Mouse (Mus musculus) heart, adult 2 months (tissue): ENCODE data around the gene Erbin. TPM values are rescaled to one million over a fixed set of nuclear protein-coding genes. Genes with fewer than 3 reads are reported as not detected.

Experiments
- DNase-seq, 2 experiments: peaks; one replicate each; pipeline ENCODE4 v3.0.0; 2021
- H3K27ac ChIP-seq: fragments of 200-600 bp; 2 replicates; pipeline ENCODE4 v1.8.1; 2022
- H3K27me3 ChIP-seq: fragments of 200-500 bp; 2 replicates; pipeline ENCODE4 v1.6.1; 2012; ENCODE audit warnings: mild to moderate bottlenecking, low read length, inconsistent platforms, mixed read lengths; ENCODE audit not compliant: control insufficient read depth, insufficient read depth
- H3K36me3 ChIP-seq: fragments of 200-500 bp; 2 replicates; pipeline ENCODE4 v1.6.1; 2012; ENCODE audit warnings: low read length, inconsistent platforms; ENCODE audit not compliant: control insufficient read depth, insufficient read depth
- H3K4me1 ChIP-seq: fragments of 200-500 bp; 2 replicates; pipeline ENCODE4 v1.6.1; 2011; ENCODE audit warnings: low read length; ENCODE audit not compliant: control insufficient read depth, insufficient read depth
- H3K4me3 ChIP-seq: fragments of 200-600 bp; 2 replicates; pipeline ENCODE4 v1.8.1; 2022
- H3K79me2 ChIP-seq: fragments of 200-500 bp; replicated peaks from 2 replicates; pipeline ENCODE4 v1.6.1; 2012; ENCODE audit warnings: mild to moderate bottlenecking, inconsistent platforms, low read length, moderate library complexity, mixed read lengths; ENCODE audit not compliant: control insufficient read depth, insufficient read depth
- H3K9ac ChIP-seq: fragments of 200-500 bp; 2 replicates; pipeline ENCODE4 v1.6.1; 2012; ENCODE audit warnings: low read depth, mild to moderate bottlenecking, control low read depth, inconsistent platforms, low read length, mixed read lengths
- CTCF ChIP-seq: fragments of 200-600 bp; IDR thresholded peaks from 2 replicates; pipeline ENCODE4 v1.8.1; 2022; ENCODE audit warnings: antibody characterized with exemption, mild to moderate bottlenecking, moderate library complexity
- EP300 ChIP-seq: fragments of 200-500 bp; IDR thresholded peaks from 2 replicates; pipeline ENCODE4 v1.6.1; 2011; ENCODE audit warnings: low read depth, low read length, control low read depth; ENCODE audit not compliant: insufficient read depth
- POLR2A ChIP-seq: fragments of 200-500 bp; IDR thresholded peaks from 2 replicates; pipeline ENCODE4 v1.6.1; 2011; ENCODE audit warnings: mild to moderate bottlenecking, low read depth, low read length, control low read depth; ENCODE audit not compliant: insufficient read depth
- WGBS: fragments of 180-500 bp; shearing (Covaris S2); methylation state at CpG from one replicate; pipeline ENCODE4 v1.1.7; 2018; 5-methylcytosine and 5-hydroxymethylcytosine counted together
- intact Hi-C: fragments of 180-260 bp; cut with DNase I; formaldehyde crosslinking; loops from one replicate; pipeline ENCODE4 v1.15.1; 2025
- polyA plus RNA-seq: library from polyadenylated mRNA; depleted of rRNA; stranded (reverse); fragments of >200 nt; gene quantifications from 2 replicates; pipeline ENCODE4 v1.2.3, GENCODE M21; 2012
- total RNA-seq, 2 experiments: library from RNA; stranded (reverse); gene quantifications; 2 replicates each; pipeline ENCODE4 v1.2.3; 2021

Erbin gene
- total and polyA plus RNA-seq, 3 experiments, result 6.2 to 47.5 (median 44.0) TPM

- no peak overlapping the region for H3K27ac ChIP-seq
- peaks cover 2% of the 10 kb centered on the region; the same call in 1 of the 2 replicates for H3K36me3 ChIP-seq
- no peaks in the 10 kb centered on the region for H3K27me3 ChIP-seq
- H3K79me2 ChIP-seq, result no peaks in the 10 kb centered on the region; the same call in 1 of the 2 replicates
- TF ChIP-seq EP300, result no peak
- TF ChIP-seq CTCF, result no peak
- TF ChIP-seq POLR2A, result no peak
- WGBS, result 81% methylated on average over 4 of the region's 4 CpGs
- H3K4me1 ChIP-seq, result no peaks in the 10 kb centered on the region
- no peak overlapping the region for H3K9ac ChIP-seq
- intact Hi-C loops, result no loop called here
- DNase-seq, result no peak
- no peak overlapping the region for H3K4me3 ChIP-seq
Observed at GRCm38 (mm10) chr13:103862041-103862440, 58.3 kb downstream of the Erbin start.

DNA sequence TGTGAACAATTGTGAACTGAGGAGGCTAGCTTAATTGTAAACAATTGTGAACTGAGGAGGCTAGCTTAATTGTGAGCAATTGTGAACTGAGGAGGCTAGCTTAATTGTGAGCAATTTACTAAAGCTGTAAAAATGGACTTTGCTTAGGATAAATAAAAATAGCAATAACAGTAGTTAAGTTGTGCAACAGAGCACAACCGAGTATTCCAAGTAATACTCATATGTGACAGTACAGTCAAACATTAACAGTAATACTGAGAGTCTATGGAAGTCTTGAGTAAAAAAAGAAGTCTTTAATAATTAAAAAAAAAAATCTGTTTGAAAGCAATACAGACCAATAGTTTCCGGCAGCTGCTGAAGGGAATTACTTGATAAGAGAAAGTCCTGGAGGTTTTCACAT lies 61.3 kb downstream of the Erbin start:
- no peak overlapping the region for H3K4me3 ChIP-seq
- intact Hi-C loops, result no loop called here
- no peaks in the 10 kb centered on the region for H3K79me2 ChIP-seq
- 66% methylated on average over 2 of the region's 2 CpGs for WGBS
- TF ChIP-seq CTCF (no peak), POLR2A (no peak), EP300 (no peak)
- no peak for DNase-seq
- peaks cover 4% of the 10 kb centered on the region; the same call in 1 of the 2 replicates for H3K36me3 ChIP-seq
- no peaks in the 10 kb centered on the region for H3K27me3 ChIP-seq
- no peaks in the 10 kb centered on the region for H3K4me1 ChIP-seq
- no peak overlapping the region for H3K9ac ChIP-seq
- H3K27ac ChIP-seq, result no peak overlapping the region

DNA sequence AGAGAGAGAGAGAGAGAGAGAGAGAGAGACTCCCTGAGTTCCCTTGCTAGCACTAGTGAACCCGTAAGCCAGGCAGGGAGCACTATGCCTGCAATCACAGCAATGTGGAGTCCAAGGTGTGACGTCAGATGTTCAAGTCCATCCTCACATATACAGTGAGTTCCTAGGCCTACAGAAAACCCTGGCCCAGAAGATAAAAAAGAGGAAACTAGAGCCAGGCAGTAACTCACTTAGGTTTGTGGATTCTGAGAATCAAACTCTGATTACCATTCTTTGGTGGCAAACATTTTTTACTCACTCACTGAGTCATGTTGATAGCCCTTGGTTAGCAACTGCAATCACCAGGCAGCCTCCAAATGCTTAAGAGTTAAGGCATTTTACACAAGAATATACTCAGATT lies 72.7 kb downstream of the Erbin start:
- DNase-seq, result no peak
- Histone ChIP-seq H3K79me2 (no peaks in the 10 kb centered on the region), H3K27ac (no peak overlapping the region), H3K36me3 (no peaks in the 10 kb centered on the region), H3K27me3 (no peaks in the 10 kb centered on the region), H3K4me3 (no peak overlapping the region), H3K9ac (no peak overlapping the region), H3K4me1 (no peaks in the 10 kb centered on the region)
- WGBS, result 100% methylated on average over 2 of the region's 2 CpGs
- no peak for TF ChIP-seq EP300
- no peak for TF ChIP-seq CTCF
- TF ChIP-seq POLR2A, result no peak
- intact Hi-C loops, result loop anchor here (10.0 kb wide), 1 partner anchor 197 kb away; no protein-coding TSS in a partner anchor

GRCm38 (mm10) chr13:103841287-103842201 lies 78.8 kb downstream of the Erbin start:
- no peaks in the 10 kb centered on the region for H3K27me3 ChIP-seq
- H3K27ac ChIP-seq, result peak overlapping the region; percentile 70
- peaks cover 2% of the 10 kb centered on the region for H3K79me2 ChIP-seq
- WGBS, result 36% methylated on average over 5 of the region's 5 CpGs
- TF ChIP-seq POLR2A (no peak), CTCF (no peak), EP300 (no peak)
- peaks cover 2% of the 10 kb centered on the region for H3K4me1 ChIP-seq
- no peak overlapping the region for H3K9ac ChIP-seq
- intact Hi-C loops, result loop anchor here (2.0 to 10.0 kb wide), 2 partner anchors 79 to 203 kb away; partner anchors contain the start of gene Erbin
- no peak overlapping the region for H3K4me3 ChIP-seq
- peaks cover 23% of the 10 kb centered on the region for H3K36me3 ChIP-seq
- no peak for DNase-seq

DNA sequence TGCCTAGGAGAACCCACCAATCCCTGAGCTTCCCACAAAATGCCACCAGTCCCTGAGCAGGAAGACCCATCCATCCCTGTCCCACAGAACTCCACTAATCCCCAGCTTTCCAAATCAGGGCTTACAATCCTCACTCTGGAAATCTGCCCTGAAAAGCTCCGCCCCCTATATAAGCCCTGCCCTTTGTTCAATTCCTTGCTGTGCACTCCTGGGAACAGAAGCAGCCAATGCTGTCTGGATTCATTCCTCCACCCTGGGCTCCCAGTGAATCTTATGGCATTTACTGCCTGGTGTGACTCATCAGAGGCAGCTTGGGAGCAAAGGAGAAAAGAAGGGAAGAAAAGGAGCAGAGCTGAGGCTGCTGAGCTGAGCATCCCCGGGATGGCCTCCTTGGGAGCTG lies 81.7 kb downstream of the Erbin start:
- no peak for TF ChIP-seq POLR2A
- TF ChIP-seq EP300, result no peak
- no peak for TF ChIP-seq CTCF
- WGBS, result 77% methylated on average over 2 of the region's 2 CpGs
- intact Hi-C loops, result no loop called here
- H3K4me1 ChIP-seq, result peaks cover 2% of the 10 kb centered on the region
- peaks cover 23% of the 10 kb centered on the region for H3K36me3 ChIP-seq
- DNase-seq, result no peak
- no peak overlapping the region for H3K4me3 ChIP-seq
- H3K27ac ChIP-seq, result no peak overlapping the region
- peaks cover 2% of the 10 kb centered on the region for H3K79me2 ChIP-seq
- H3K9ac ChIP-seq, result no peak overlapping the region
- no peaks in the 10 kb centered on the region for H3K27me3 ChIP-seq

DNA sequence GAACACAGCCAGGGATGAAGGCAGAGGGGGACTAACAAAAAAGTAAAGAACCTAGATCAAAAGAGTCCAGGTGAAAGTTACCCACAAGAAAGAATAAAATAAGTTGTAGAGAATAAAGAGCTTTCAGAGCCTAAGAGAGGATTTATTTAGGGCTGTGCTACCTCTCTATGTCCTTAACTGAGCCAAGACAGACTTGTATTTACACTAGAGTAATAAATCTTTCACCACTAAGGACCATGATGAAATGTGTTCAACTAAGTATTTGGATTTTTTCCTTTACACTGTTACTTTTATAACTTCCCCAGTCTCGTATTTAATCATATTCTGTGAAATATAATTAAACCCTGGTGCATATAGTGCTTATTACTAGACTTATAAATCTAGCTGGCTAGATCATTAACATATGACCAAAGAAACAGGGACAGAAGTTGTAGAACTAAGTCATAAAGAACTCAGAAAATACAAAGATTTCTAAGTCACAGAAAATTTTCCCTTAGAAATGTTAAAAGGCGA lies 90.6 kb downstream of the Erbin start:
- Histone ChIP-seq H3K27me3 (no peaks in the 10 kb centered on the region), H3K79me2 (no peaks in the 10 kb centered on the region), H3K4me1 (no peaks in the 10 kb centered on the region; the same call in 1 of the 2 replicates), H3K4me3 (no peak overlapping the region), H3K36me3 (no peaks in the 10 kb centered on the region), H3K27ac (no peak overlapping the region), H3K9ac (no peak overlapping the region)
- TF ChIP-seq POLR2A (no peak), CTCF (no peak), EP300 (no peak)
- intact Hi-C loops, result no loop called here
- 88% methylated on average over 2 of the region's 2 CpGs for WGBS
- DNase-seq, result no peak
